Mouse (Mus musculus): ENCODE measurements around the gene Btrc. TPM values are rescaled to one million over a fixed set of nuclear protein-coding genes. Genes with fewer than 3 reads are reported as not detected.
"Not testable (repeated sequence)": the region's sequence is repeated elsewhere in the genome, so short reads cannot be mapped to it uniquely, and the experiment has no call there.

Btrc gene
- polyA plus RNA-seq, 1 experiment, result 11.2 TPM

GRCm38 (mm10) chr19:45544152-45544924 is 180.8 kb downstream of the Btrc start:
- DNase-seq (ENCODE audit: low read depth in 1 of 2, low spot score in 2 of 2), result no peak
- 0 out of 2 replicates have a peak, but pooled peaks cover 4% of the 10 kb centered on the region for H3K4me1 ChIP-seq (ENCODE audit: control insufficient read depth, insufficient read depth, insufficient read length)
- peaks cover 1% of the 10 kb centered on the region; the same call in 1 of the 2 replicates for H3K27me3 ChIP-seq (ENCODE audit: control insufficient read depth, insufficient read depth, low read length)
- no peaks in the 10 kb centered on the region for H3K36me3 ChIP-seq (ENCODE audit: control insufficient read depth, insufficient read depth, low read length)
- TF ChIP-seq CTCF (IDR thresholded peaks at IDR 0.05; ENCODE audit: extremely low read depth, insufficient read depth, insufficient read length, insufficient replicate concordance) (no peak), POLR2A (IDR thresholded peaks at IDR 0.05; ENCODE audit: low read depth, low read length) (no peak)
- peak overlapping the region; percentile 53 for H3K4me3 ChIP-seq (ENCODE audit: extremely low read depth, insufficient read depth, insufficient read length)
- H3K27ac ChIP-seq (ENCODE audit: insufficient read depth, low read length), result no peak overlapping the region
- WGBS, result 3% methylated on average over 17 of the region's 26 CpGs

- no peak overlapping the region for H3K27ac ChIP-seq (ENCODE audit: insufficient read depth, low read length)
- DNase-seq (ENCODE audit: low read depth in 1 of 2, low spot score in 2 of 2), result peak in 1 of 2 experiments; percentile 70
- 0 out of 2 replicates have a peak, but pooled peaks cover 4% of the 10 kb centered on the region for H3K4me1 ChIP-seq (ENCODE audit: control insufficient read depth, insufficient read depth, insufficient read length)
- peak overlapping the region; percentile 53 for H3K4me3 ChIP-seq (ENCODE audit: extremely low read depth, insufficient read depth, insufficient read length)
- no peaks in the 10 kb centered on the region for H3K36me3 ChIP-seq (ENCODE audit: control insufficient read depth, insufficient read depth, low read length)
- 1% methylated on average over 30 of the region's 30 CpGs for WGBS
- no peak for TF ChIP-seq POLR2A (IDR thresholded peaks at IDR 0.05; ENCODE audit: low read depth, low read length)
- peak; percentile 96 for TF ChIP-seq CTCF (IDR thresholded peaks at IDR 0.05; ENCODE audit: extremely low read depth, insufficient read depth, insufficient read length, insufficient replicate concordance)
- H3K27me3 ChIP-seq (ENCODE audit: control insufficient read depth, insufficient read depth, low read length), result peaks cover 1% of the 10 kb centered on the region; the same call in 1 of the 2 replicates
Observed at GRCm38 (mm10) chr19:45544925-45545321, 181.4 kb downstream of the Btrc start.

GRCm38 (mm10) chr19:45548196-45548595 is 184.7 kb downstream of the Btrc start:
- H3K36me3 ChIP-seq (ENCODE audit: control insufficient read depth, insufficient read depth, low read length); H3K27me3 ChIP-seq (ENCODE audit: control insufficient read depth, insufficient read depth, low read length); DNase-seq (ENCODE audit: low read depth in 1 of 2, low spot score in 2 of 2); H3K4me3 ChIP-seq (ENCODE audit: extremely low read depth, insufficient read depth, insufficient read length); H3K4me1 ChIP-seq (ENCODE audit: control insufficient read depth, insufficient read depth, insufficient read length); H3K27ac ChIP-seq (ENCODE audit: insufficient read depth, low read length): not testable (repeated sequence)

DNA sequence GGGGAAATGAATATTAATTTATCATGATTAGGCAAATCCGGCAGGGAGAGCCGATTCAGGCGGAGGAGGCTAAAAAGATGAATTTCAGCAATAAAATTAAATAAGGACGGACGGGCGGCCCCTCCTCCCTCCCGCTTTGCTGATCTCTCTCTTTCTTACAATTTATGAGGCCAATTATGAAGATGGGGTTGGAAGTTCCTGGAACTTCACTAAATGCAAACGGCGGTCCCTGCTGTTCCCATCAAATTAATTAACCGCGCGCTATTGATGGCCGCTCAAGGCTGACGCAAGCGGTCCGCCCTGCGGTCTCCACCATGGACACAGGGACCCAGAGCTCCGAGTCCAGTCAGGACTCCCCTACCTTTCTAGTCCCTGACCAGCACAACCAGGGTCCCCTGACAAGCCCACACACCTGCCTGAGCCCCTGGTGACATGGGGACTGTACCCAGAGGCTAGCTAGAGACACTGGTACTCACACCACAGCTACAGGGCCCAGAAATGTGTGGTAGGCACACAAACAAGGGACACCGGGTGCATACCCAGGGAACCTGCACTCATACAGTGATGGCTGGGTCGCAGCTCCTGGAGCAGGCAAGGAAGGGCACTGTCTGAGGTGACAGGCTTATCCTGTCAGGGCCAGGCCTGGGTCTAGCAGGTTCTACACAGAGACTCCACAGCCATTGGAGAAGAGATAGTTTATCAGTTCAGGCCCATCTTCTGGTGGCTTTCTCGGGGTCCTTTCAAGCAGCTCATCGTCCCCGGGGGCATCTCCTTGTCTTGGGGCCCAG is 185.8 kb downstream of the Btrc start:
- H3K27ac ChIP-seq (ENCODE audit: insufficient read depth, low read length), result no peak overlapping the region
- TF ChIP-seq CTCF (IDR thresholded peaks at IDR 0.05; ENCODE audit: extremely low read depth, insufficient read depth, insufficient read length, insufficient replicate concordance), result no peak
- 85% methylated on average over 23 of the region's 23 CpGs for WGBS
- no peaks in the 10 kb centered on the region for H3K27me3 ChIP-seq (ENCODE audit: control insufficient read depth, insufficient read depth, low read length)
- H3K4me3 ChIP-seq (ENCODE audit: extremely low read depth, insufficient read depth, insufficient read length), result no peak overlapping the region
- H3K4me1 ChIP-seq (ENCODE audit: control insufficient read depth, insufficient read depth, insufficient read length), result no peaks in the 10 kb centered on the region
- DNase-seq (ENCODE audit: low read depth in 1 of 2, low spot score in 2 of 2), result no peak
- H3K36me3 ChIP-seq (ENCODE audit: control insufficient read depth, insufficient read depth, low read length), result peaks cover 9% of the 10 kb centered on the region

DNA sequence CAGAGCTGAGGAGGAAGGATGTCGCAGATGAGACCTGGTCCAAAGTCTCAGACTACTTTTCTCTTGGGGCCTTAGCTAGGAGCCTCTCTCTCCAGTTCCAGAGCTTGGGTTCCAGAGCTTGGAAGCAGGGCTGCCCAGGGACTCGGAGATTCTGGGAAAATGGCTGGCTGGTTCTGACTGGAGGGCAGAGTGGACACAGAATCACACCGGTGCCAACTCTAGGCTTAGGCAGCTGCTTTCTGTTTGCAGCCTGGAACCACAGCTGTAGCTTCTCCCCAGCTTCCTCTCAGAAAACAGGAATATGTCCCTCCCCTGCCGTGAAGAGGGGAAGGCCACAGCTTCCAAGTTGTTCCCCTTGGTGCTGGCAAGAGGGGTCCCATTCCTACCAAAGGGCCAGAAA is 186.4 kb downstream of the Btrc start:
- TF ChIP-seq POLR2A (IDR thresholded peaks at IDR 0.05; ENCODE audit: low read depth, low read length) (no peak), CTCF (IDR thresholded peaks at IDR 0.05; ENCODE audit: extremely low read depth, insufficient read depth, insufficient read length, insufficient replicate concordance) (no peak)
- Histone ChIP-seq H3K4me1 (ENCODE audit: control insufficient read depth, insufficient read depth, insufficient read length) (no peaks in the 10 kb centered on the region), H3K4me3 (ENCODE audit: extremely low read depth, insufficient read depth, insufficient read length) (no peak overlapping the region), H3K27ac (ENCODE audit: insufficient read depth, low read length) (no peak overlapping the region), H3K27me3 (ENCODE audit: control insufficient read depth, insufficient read depth, low read length) (no peaks in the 10 kb centered on the region), H3K36me3 (ENCODE audit: control insufficient read depth, insufficient read depth, low read length) (peaks cover 14% of the 10 kb centered on the region)
- WGBS, result 36% methylated on average over 4 of the region's 4 CpGs
- no peak for DNase-seq (ENCODE audit: low read depth in 1 of 2, low spot score in 2 of 2)

DNA sequence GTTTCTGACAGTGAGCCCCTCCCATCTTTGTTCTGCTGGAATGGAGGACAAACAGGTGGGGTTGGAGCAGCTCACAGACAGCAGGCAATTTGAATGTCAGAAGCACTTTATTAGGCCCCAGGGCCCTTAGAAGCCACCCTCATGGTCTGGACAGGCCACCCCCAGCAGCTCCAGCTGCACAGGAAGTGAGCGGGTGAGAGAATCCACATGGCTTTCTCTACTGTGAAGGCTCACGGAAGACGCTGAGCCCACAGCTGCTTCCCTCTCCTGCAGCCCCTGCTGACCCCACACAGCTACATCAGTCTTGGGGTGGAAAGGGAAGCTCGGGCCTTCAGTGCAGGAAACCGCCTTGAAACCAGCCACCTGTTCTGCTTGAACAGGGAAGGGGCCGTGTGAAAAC is 188.7 kb downstream of the Btrc start:
- H3K4me1 ChIP-seq (ENCODE audit: control insufficient read depth, insufficient read depth, insufficient read length), result no peaks in the 10 kb centered on the region
- no peak overlapping the region for H3K27ac ChIP-seq (ENCODE audit: insufficient read depth, low read length)
- H3K27me3 ChIP-seq (ENCODE audit: control insufficient read depth, insufficient read depth, low read length), result no peaks in the 10 kb centered on the region

GRCm38 (mm10) chr19:45554136-45554535 is 190.6 kb downstream of the Btrc start:
- WGBS, result 97% methylated on average over 11 of the region's 11 CpGs
- Histone ChIP-seq H3K4me3 (ENCODE audit: extremely low read depth, insufficient read depth, insufficient read length) (no peak overlapping the region), H3K27ac (ENCODE audit: insufficient read depth, low read length) (no peak overlapping the region), H3K36me3 (ENCODE audit: control insufficient read depth, insufficient read depth, low read length) (peaks cover 22% of the 10 kb centered on the region), H3K4me1 (ENCODE audit: control insufficient read depth, insufficient read depth, insufficient read length) (no peaks in the 10 kb centered on the region), H3K27me3 (ENCODE audit: control insufficient read depth, insufficient read depth, low read length) (no peaks in the 10 kb centered on the region)
- DNase-seq (ENCODE audit: low read depth in 1 of 2, low spot score in 2 of 2), result no peak
- TF ChIP-seq POLR2A (IDR thresholded peaks at IDR 0.05; ENCODE audit: low read depth, low read length), result no peak
- no peak for TF ChIP-seq CTCF (IDR thresholded peaks at IDR 0.05; ENCODE audit: extremely low read depth, insufficient read depth, insufficient read length, insufficient replicate concordance)

More for the DNA sequence above, 188.7 kb downstream of the Btrc start:
- H3K36me3 ChIP-seq (ENCODE audit: control insufficient read depth, insufficient read depth, low read length), result peaks cover 15% of the 10 kb centered on the region
- TF ChIP-seq CTCF (IDR thresholded peaks at IDR 0.05; ENCODE audit: extremely low read depth, insufficient read depth, insufficient read length, insufficient replicate concordance), result no peak
- TF ChIP-seq POLR2A (IDR thresholded peaks at IDR 0.05; ENCODE audit: low read depth, low read length), result no peak
- H3K4me3 ChIP-seq (ENCODE audit: extremely low read depth, insufficient read depth, insufficient read length), result no peak overlapping the region
- WGBS, result 19% methylated on average over 6 of the region's 6 CpGs
- no peak for DNase-seq (ENCODE audit: low read depth in 1 of 2, low spot score in 2 of 2)

Measured in spleen, adult 2 months (tissue).